In the genomic region with DNA sequence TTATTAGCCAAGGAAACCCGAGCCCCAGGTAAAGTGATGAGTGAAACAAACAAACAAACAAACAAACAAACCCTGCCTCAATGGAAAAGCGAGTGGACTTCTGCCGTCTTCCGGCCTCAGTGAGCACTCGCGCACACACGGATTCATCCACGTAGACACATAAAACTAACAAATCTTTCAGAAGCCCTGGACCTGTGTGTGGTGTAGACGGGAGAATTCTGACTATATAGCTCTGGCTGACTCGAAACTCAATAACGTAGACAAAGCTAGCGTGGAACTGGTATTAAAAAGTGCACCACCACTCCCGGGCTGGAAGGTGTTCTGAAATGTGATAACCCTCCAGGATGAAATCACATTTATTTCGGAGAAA, we compare ENCODE assay signal across 8 mouse cellular contexts. TPM values are rescaled to one million over a fixed set of nuclear protein-coding genes. Genes with fewer than 3 reads are reported as not detected.
DNase-seq lines count a peak whose midpoint lies in the region; ATAC-seq and TF ChIP-seq lines count a peak whose summit lies in the region.

No protein-coding gene starts in this region.

- H3K9ac ChIP-seq in heart, embryonic 15.5 days: peak overlapping the region; percentile 69
- H3K9ac ChIP-seq in limb, embryonic 13.5 days: peak overlapping the region; percentile 80
- H3K9ac ChIP-seq in neural tube, embryonic 14.5 days (replicated peaks; ENCODE audit: low read depth, low read length): peak overlapping the region; percentile 51

- DNase-seq in heart, adult 11 months: no peak
- no peak for DNase-seq in G1E (ENCODE audit: low spot score)
- DNase-seq in forebrain, embryonic 10.5 days (ENCODE audit: extremely low spot score, low spot score): peak; percentile 16
- DNase-seq in frontal cortex, adult 2 months (ENCODE audit: extremely low spot score in 1 of 2, low spot score in 1 of 2): no peak
- DNase-seq in yolk sac, embryonic 10.5 days (ENCODE audit: low spot score): no peak

- H3K4me2 ChIP-seq in heart, embryonic 15.5 days: peak overlapping the region; percentile 75
- peak overlapping the region; percentile 83 for H3K4me2 ChIP-seq in limb, embryonic 13.5 days (replicated peaks)
- peak overlapping the region; percentile 80 for H3K4me2 ChIP-seq in neural tube, embryonic 14.5 days (ENCODE audit: low read depth, low read length)

- peaks cover 12% of the 10 kb centered on the region for H3K4me1 ChIP-seq in heart, embryonic 15.5 days (replicated peaks)
- peaks cover 23% of the 10 kb centered on the region for H3K4me1 ChIP-seq in G1E (ENCODE audit: insufficient read depth, low read depth, low read length)
- peaks cover 19% of the 10 kb centered on the region for H3K4me1 ChIP-seq in forebrain, embryonic 10.5 days
- H3K4me1 ChIP-seq in limb, embryonic 13.5 days: peaks cover 12% of the 10 kb centered on the region
- peaks cover 12% of the 10 kb centered on the region for H3K4me1 ChIP-seq in neural tube, embryonic 14.5 days (ENCODE audit: control insufficient read depth, insufficient read depth, low read length)

- H3K27ac ChIP-seq in heart, embryonic 15.5 days: peak overlapping the region; percentile 88
- peak overlapping the region; percentile 86 for H3K27ac ChIP-seq in forebrain, embryonic 10.5 days
- H3K27ac ChIP-seq in limb, embryonic 13.5 days: peak overlapping the region; percentile 44; the same call in 1 of the 2 replicates
- H3K27ac ChIP-seq in neural tube, embryonic 14.5 days (ENCODE audit: low read depth, low read length): peak overlapping the region; percentile 16; the same call in 1 of the 2 replicates

- peak; percentile 19 for ATAC-seq in heart, embryonic 15.5 days (replicated peaks; ENCODE audit: insufficient number of reproducible peaks, insufficient read depth, low FRiP score, low read depth)
- ATAC-seq in G1E (ENCODE audit: extremely low read depth, insufficient number of reproducible peaks, low FRiP score, poor library complexity, severe bottlenecking): 0 out of 2 replicates have a peak, but pooled peaks have one; percentile 17
- ATAC-seq in limb, embryonic 13.5 days (ENCODE audit: low FRiP score, low read depth): peak; percentile 77
- peak; percentile 74 for ATAC-seq in neural tube, embryonic 14.5 days (ENCODE audit: low read depth)

- H3K27me3 ChIP-seq in heart, embryonic 15.5 days: no peaks in the 10 kb centered on the region
- H3K27me3 ChIP-seq in G1E (ENCODE audit: insufficient read depth, low read length): no peaks in the 10 kb centered on the region
- H3K27me3 ChIP-seq in forebrain, embryonic 10.5 days (ENCODE audit: poor library complexity, severe bottlenecking): no peaks in the 10 kb centered on the region
- no peaks in the 10 kb centered on the region for H3K27me3 ChIP-seq in limb, embryonic 13.5 days
- no peaks in the 10 kb centered on the region for H3K27me3 ChIP-seq in neural tube, embryonic 14.5 days (ENCODE audit: control insufficient read depth, insufficient read depth, low read length)

- WGBS in heart, embryonic 15.5 days: under 1% methylated on average over 14 of the region's 14 CpGs
- WGBS in forebrain, embryonic 10.5 days: under 1% methylated on average over 14 of the region's 14 CpGs
- under 1% methylated on average over 14 of the region's 14 CpGs for WGBS in limb, embryonic 13.5 days
- WGBS in neural tube, embryonic 14.5 days: under 1% methylated on average over 14 of the region's 14 CpGs

- H3K4me3 ChIP-seq in heart, embryonic 15.5 days: peak overlapping the region; percentile 86
- peak overlapping the region; percentile 97 for H3K4me3 ChIP-seq in G1E (ENCODE audit: low read depth, low read length)
- H3K4me3 ChIP-seq in forebrain, embryonic 10.5 days: peak overlapping the region; percentile 87
- H3K4me3 ChIP-seq in limb, embryonic 13.5 days: peak overlapping the region; percentile 75
- peak overlapping the region; percentile 56 for H3K4me3 ChIP-seq in neural tube, embryonic 14.5 days (ENCODE audit: low read depth, low read length)

- no peak for TF ChIP-seq CTCF in G1E (IDR thresholded peaks at IDR 0.05; ENCODE audit: low read depth, low read length)

- H3K36me3 ChIP-seq in heart, embryonic 15.5 days: no peaks in the 10 kb centered on the region
- peaks cover 3% of the 10 kb centered on the region for H3K36me3 ChIP-seq in G1E (replicated peaks)
- H3K36me3 ChIP-seq in forebrain, embryonic 10.5 days (replicated peaks): no peaks in the 10 kb centered on the region
- no peaks in the 10 kb centered on the region for H3K36me3 ChIP-seq in limb, embryonic 13.5 days
- no peaks in the 10 kb centered on the region for H3K36me3 ChIP-seq in neural tube, embryonic 14.5 days (ENCODE audit: control insufficient read depth, insufficient read depth, low read length)

- H3K9me3 ChIP-seq in heart, embryonic 15.5 days (replicated peaks): no peaks in the 10 kb centered on the region
- H3K9me3 ChIP-seq in G1E (replicated peaks): peaks cover 2% of the 10 kb centered on the region; the same call in 1 of the 2 replicates
- no peaks in the 10 kb centered on the region for H3K9me3 ChIP-seq in forebrain, embryonic 10.5 days
- no peaks in the 10 kb centered on the region for H3K9me3 ChIP-seq in limb, embryonic 13.5 days
- no peaks in the 10 kb centered on the region for H3K9me3 ChIP-seq in neural tube, embryonic 14.5 days (ENCODE audit: control insufficient read depth, low read length)

RNA-seq across cellular contexts. Expression of gene Zfp472, which starts 0.4 kb away (rescaled TPM):
- polyA plus RNA-seq in heart, embryonic 15.5 days (2015; fragmentation: Nextera tagmentation; extraction: Ambion mirVana): 4.9 and 7.4 TPM in 2 replicates
- total RNA-seq in G1E (2014; fragmentation: Nextera tagmentation): 9.0 and 12.9 TPM in 2 replicates
- 13.4 and 15.5 TPM in 2 replicates for total RNA-seq in G1E (2017)
- 0.26 and 0.40 TPM in 2 replicates for polyA plus RNA-seq in G1E (2012)
- 13.0 and 14.1 TPM in 2 replicates for polyA plus RNA-seq in forebrain, embryonic 10.5 days (2016; fragmentation: Nextera tagmentation; extraction: Ambion mirVana)
- 12.3 and 13.1 TPM in 2 replicates for polyA plus RNA-seq in limb, embryonic 13.5 days (2015; fragmentation: Nextera tagmentation; extraction: Ambion mirVana)
- 7.3 and 9.5 TPM in 2 replicates for polyA plus RNA-seq in neural tube, embryonic 14.5 days (2014; fragmentation: Nextera tagmentation; extraction: Ambion mirVana)
- 3.3 and 4.1 TPM in 2 replicates for polyA plus RNA-seq in frontal cortex, adult 2 months (2012; rRNA removed)

RNA-seq across cellular contexts. Expression of gene Cyp4f13, which starts 18.0 kb away (rescaled TPM):
- polyA plus RNA-seq in heart, embryonic 15.5 days (2015; fragmentation: Nextera tagmentation; extraction: Ambion mirVana): 10.0 and 11.6 TPM in 2 replicates
- total RNA-seq in G1E (2014; fragmentation: Nextera tagmentation): 39.1 and 51.8 TPM in 2 replicates
- 12.1 and 17.8 TPM in 2 replicates for total RNA-seq in G1E (2017)
- polyA plus RNA-seq in G1E (2012): 16.7 and 20.3 TPM in 2 replicates
- 1.8 and 1.9 TPM in 2 replicates for polyA plus RNA-seq in forebrain, embryonic 10.5 days (2016; fragmentation: Nextera tagmentation; extraction: Ambion mirVana)
- 9.3 and 9.9 TPM in 2 replicates for polyA plus RNA-seq in limb, embryonic 13.5 days (2015; fragmentation: Nextera tagmentation; extraction: Ambion mirVana)
- 6.9 and 9.4 TPM in 2 replicates for polyA plus RNA-seq in neural tube, embryonic 14.5 days (2014; fragmentation: Nextera tagmentation; extraction: Ambion mirVana)
- 36.3 and 42.6 TPM in 2 replicates for polyA plus RNA-seq in frontal cortex, adult 2 months (2012; rRNA removed)

RNA-seq across cellular contexts. Expression of gene Zfp952, which starts 27.7 kb away (rescaled TPM):
- 6.7 and 8.9 TPM in 2 replicates for polyA plus RNA-seq in heart, embryonic 15.5 days (2015; fragmentation: Nextera tagmentation; extraction: Ambion mirVana)
- total RNA-seq in G1E (2014; fragmentation: Nextera tagmentation): 11.4 and 11.8 TPM in 2 replicates
- 11.8 and 13.1 TPM in 2 replicates for total RNA-seq in G1E (2017)
- 0.28 and 0.35 TPM in 2 replicates for polyA plus RNA-seq in G1E (2012)
- 13.4 and 13.7 TPM in 2 replicates for polyA plus RNA-seq in forebrain, embryonic 10.5 days (2016; fragmentation: Nextera tagmentation; extraction: Ambion mirVana)
- polyA plus RNA-seq in limb, embryonic 13.5 days (2015; fragmentation: Nextera tagmentation; extraction: Ambion mirVana): 14.9 and 17.6 TPM in 2 replicates
- 24.9 and 25.0 TPM in 2 replicates for polyA plus RNA-seq in neural tube, embryonic 14.5 days (2014; fragmentation: Nextera tagmentation; extraction: Ambion mirVana)
- 11.7 and 12.7 TPM in 2 replicates for polyA plus RNA-seq in frontal cortex, adult 2 months (2012; rRNA removed)

RNA-seq across cellular contexts. Expression of gene Cyp4f14, which starts 48.1 kb away (rescaled TPM):
- not detected in 2 replicates for polyA plus RNA-seq in heart, embryonic 15.5 days (2015; fragmentation: Nextera tagmentation; extraction: Ambion mirVana)
- total RNA-seq in G1E (2014; fragmentation: Nextera tagmentation) (not detected in 2 replicates), G1E (2017) (0.06 and 0.16 TPM in 2 replicates)
- not detected in 2 replicates for polyA plus RNA-seq in G1E (2012)
- polyA plus RNA-seq in forebrain, embryonic 10.5 days (2016; fragmentation: Nextera tagmentation; extraction: Ambion mirVana): not detected in 2 replicates
- not detected in 2 replicates for polyA plus RNA-seq in limb, embryonic 13.5 days (2015; fragmentation: Nextera tagmentation; extraction: Ambion mirVana)
- polyA plus RNA-seq in neural tube, embryonic 14.5 days (2014; fragmentation: Nextera tagmentation; extraction: Ambion mirVana): not detected in 2 replicates
- polyA plus RNA-seq in frontal cortex, adult 2 months (2012; rRNA removed): 12.2 and 15.1 TPM in 2 replicates

Comparison
In these comparisons a context has a peak if more than half of its experiments do, and no peak if none do; other contexts are left out.
1. ATAC-seq: peak in every context shown above with its lines; median percentile 77 in limb, embryonic 13.5 days; 74 in neural tube, embryonic 14.5 days; 19 in heart, embryonic 15.5 days; 17 in G1E.
2. H3K27ac ChIP-seq: peak in every context shown above with its lines; median percentile 88 in heart, embryonic 15.5 days; 86 in forebrain, embryonic 10.5 days; 44 in limb, embryonic 13.5 days; 16 in neural tube, embryonic 14.5 days.